Mouse (Mus musculus) limb, embryonic 11.5 days (tissue): ENCODE data around the gene Sept12. TPM values are rescaled to one million over a fixed set of nuclear protein-coding genes. Genes with fewer than 3 reads are reported as not detected.
A peak's percentile ranks its signal among the peaks of the same experiment; 100 is the strongest.

Source experiments
- ATAC-seq: fragments of 200-750 bp; cut with Nextera tagmentation; 2 replicates; pipeline ENCODE4 v1.8.0; 2017; ENCODE audit warnings: low read depth; ENCODE audit not compliant: insufficient number of reproducible peaks, low FRiP score, low TSS enrichment
- DNase-seq: peaks from one replicate; pipeline ENCODE4 v3.0.0-alpha.2; 2015; ENCODE audit warnings: low spot score
- H3K27ac ChIP-seq: fragments of 300-500 bp; sonication (generic); replicated peaks from 2 replicates; pipeline ENCODE4 v1.5.1; 2014; ENCODE audit warnings: low read depth, mild to moderate bottlenecking, low read length
- H3K27me3 ChIP-seq: fragments of 300-500 bp; sonication (generic); 2 replicates; pipeline ENCODE4 v1.6.1; 2014; ENCODE audit warnings: mild to moderate bottlenecking, low read length, mixed read lengths; ENCODE audit not compliant: control insufficient read depth, insufficient read depth
- H3K36me3 ChIP-seq: fragments of 300-500 bp; sonication (generic); 2 replicates; pipeline ENCODE4 v1.6.1; 2014; ENCODE audit warnings: mild to moderate bottlenecking, low read length, moderate library complexity, mixed read lengths; ENCODE audit not compliant: control insufficient read depth, insufficient read depth
- H3K4me1 ChIP-seq: fragments of 300-500 bp; sonication (generic); 2 replicates; pipeline ENCODE4 v1.6.1; 2014; ENCODE audit warnings: low read length, mixed read lengths; ENCODE audit not compliant: control insufficient read depth, insufficient read depth
- H3K4me2 ChIP-seq: fragments of 300-500 bp; sonication (generic); 2 replicates; pipeline ENCODE4 v1.6.1; 2014; ENCODE audit warnings: low read depth, mild to moderate bottlenecking, moderate library complexity; ENCODE audit not compliant: severe bottlenecking
- H3K4me3 ChIP-seq: fragments of 300-500 bp; sonication (generic); 2 replicates; pipeline ENCODE4 v1.5.1; 2014; ENCODE audit warnings: low read depth, low read length
- H3K9ac ChIP-seq: fragments of 300-500 bp; sonication (generic); 2 replicates; pipeline ENCODE4 v1.6.1; 2014; ENCODE audit warnings: mild to moderate bottlenecking, low read length
- H3K9me3 ChIP-seq: fragments of 300-500 bp; sonication (generic); 2 replicates; pipeline ENCODE4 v1.6.1; 2016; ENCODE audit warnings: low read length; ENCODE audit not compliant: control insufficient read depth
- WGBS: fragments of 180-500 bp; shearing (Covaris S2); extraction: QIAGEN DNeasy Blood & Tissue Kit; methylation state at CpG from one replicate; pipeline ENCODE4 v1.1.7; 2014; 5-methylcytosine and 5-hydroxymethylcytosine counted together
- polyA plus RNA-seq: library from polyadenylated mRNA; unstranded; fragments of >200 nt; fragmentation: Nextera tagmentation; extraction: Ambion mirVana; gene quantifications from 2 replicates; pipeline ENCODE4 v1.2.1, GENCODE M21; 2014

Gene Sept12
- polyA plus RNA-seq, 1 experiment from 2014 or later = not detected

GRCm38 (mm10) chr16:4947378-4947777 lies 50.3 kb downstream of the Sept12 start:
- Histone ChIP-seq H3K27me3 (no peaks in the 10 kb centered on the region), H3K4me3 (no peak overlapping the region), H3K9me3 (no peaks in the 10 kb centered on the region), H3K27ac (no peak overlapping the region), H3K36me3 (peaks cover 14% of the 10 kb centered on the region), H3K4me1 (no peaks in the 10 kb centered on the region), H3K4me2 (no peak overlapping the region), H3K9ac (no peak overlapping the region)
- no peak for DNase-seq
- ATAC-seq = no peak
- WGBS = 94% methylated on average over 4 of the region's 4 CpGs

- no peaks in the 10 kb centered on the region for H3K9me3 ChIP-seq
- H3K9ac ChIP-seq = no peak overlapping the region
- H3K27me3 ChIP-seq = no peaks in the 10 kb centered on the region
- H3K4me2 ChIP-seq = no peak overlapping the region
- DNase-seq = no peak
- no peak overlapping the region for H3K27ac ChIP-seq
- no peak overlapping the region for H3K4me3 ChIP-seq
- H3K36me3 ChIP-seq = peaks cover 23% of the 10 kb centered on the region
- no peak for ATAC-seq
- 89% methylated on average over 3 of the region's 3 CpGs for WGBS
- H3K4me1 ChIP-seq = no peaks in the 10 kb centered on the region
These were observed 51.5 kb downstream of the Sept12 start for GRCm38 (mm10) chr16:4946155-4946554.

- Histone ChIP-seq H3K9ac (no peak overlapping the region), H3K9me3 (no peaks in the 10 kb centered on the region), H3K36me3 (peaks cover 26% of the 10 kb centered on the region), H3K27ac (no peak overlapping the region), H3K4me1 (no peaks in the 10 kb centered on the region), H3K4me3 (no peak overlapping the region), H3K4me2 (no peak overlapping the region), H3K27me3 (no peaks in the 10 kb centered on the region)
- ATAC-seq = no peak
- WGBS = 81% methylated on average over 4 of the region's 4 CpGs
- no peak for DNase-seq
These were observed 52.2 kb downstream of the Sept12 start for GRCm38 (mm10) chr16:4945415-4945814.

GRCm38 (mm10) chr16:4943431-4943830 lies 54.2 kb downstream of the Sept12 start:
- H3K27me3 ChIP-seq = no peaks in the 10 kb centered on the region
- 94% methylated on average over 3 of the region's 3 CpGs for WGBS
- H3K4me3 ChIP-seq = no peak overlapping the region
- DNase-seq (no peak), ATAC-seq (no peak)
- 0 out of 2 replicates have a peak, but pooled peaks cover 5% of the 10 kb centered on the region for H3K4me1 ChIP-seq
- no peak overlapping the region for H3K9ac ChIP-seq
- H3K36me3 ChIP-seq = peaks cover 23% of the 10 kb centered on the region
- no peak overlapping the region for H3K27ac ChIP-seq
- H3K9me3 ChIP-seq = no peaks in the 10 kb centered on the region
- H3K4me2 ChIP-seq = no peak overlapping the region

- no peak overlapping the region for H3K4me2 ChIP-seq
- H3K27ac ChIP-seq = no peak overlapping the region
- no peak overlapping the region for H3K9ac ChIP-seq
- no peak for DNase-seq
- no peak overlapping the region for H3K4me3 ChIP-seq
- peaks cover 23% of the 10 kb centered on the region for H3K36me3 ChIP-seq
- no peaks in the 10 kb centered on the region for H3K27me3 ChIP-seq
- H3K9me3 ChIP-seq = no peaks in the 10 kb centered on the region
- ATAC-seq = no peak
- H3K4me1 ChIP-seq = 0 out of 2 replicates have a peak, but pooled peaks cover 5% of the 10 kb centered on the region
- 95% methylated on average over 8 of the region's 8 CpGs for WGBS
These were observed 54.8 kb downstream of the Sept12 start for GRCm38 (mm10) chr16:4942868-4943267.

- H3K9ac ChIP-seq = no peak overlapping the region
- no peaks in the 10 kb centered on the region for H3K27me3 ChIP-seq
- H3K27ac ChIP-seq = no peak overlapping the region
- ATAC-seq = no peak
- DNase-seq = no peak
- no peak overlapping the region for H3K4me3 ChIP-seq
- peaks cover 30% of the 10 kb centered on the region for H3K36me3 ChIP-seq
- 0 out of 2 replicates have a peak, but pooled peaks cover 5% of the 10 kb centered on the region for H3K4me1 ChIP-seq
- H3K4me2 ChIP-seq = no peak overlapping the region
- H3K9me3 ChIP-seq = no peaks in the 10 kb centered on the region
These were observed 56.6 kb downstream of the Sept12 start for GRCm38 (mm10) chr16:4941016-4941415.

GRCm38 (mm10) chr16:4940311-4940850 lies 57.3 kb downstream of the Sept12 start:
- WGBS = 90% methylated on average over 10 of the region's 10 CpGs
- Histone ChIP-seq H3K9ac (no peak overlapping the region), H3K36me3 (peaks cover 33% of the 10 kb centered on the region), H3K27ac (no peak overlapping the region), H3K9me3 (no peaks in the 10 kb centered on the region), H3K4me2 (no peak overlapping the region), H3K4me1 (0 out of 2 replicates have a peak, but pooled peaks cover 5% of the 10 kb centered on the region), H3K27me3 (no peaks in the 10 kb centered on the region), H3K4me3 (no peak overlapping the region)
- no peak for DNase-seq
- no peak for ATAC-seq

GRCm38 (mm10) chr16:4939412-4939811 lies 58.2 kb downstream of the Sept12 start:
- Histone ChIP-seq H3K4me3 (peak overlapping the region; percentile 92), H3K27ac (peak overlapping the region; percentile 75), H3K4me1 (0 out of 2 replicates have a peak, but pooled peaks cover 5% of the 10 kb centered on the region), H3K27me3 (no peaks in the 10 kb centered on the region), H3K9me3 (no peaks in the 10 kb centered on the region), H3K36me3 (peaks cover 32% of the 10 kb centered on the region), H3K4me2 (peak overlapping the region; percentile 93), H3K9ac (peak overlapping the region; percentile 88)
- ATAC-seq (peak; percentile 58), DNase-seq (peak; percentile 53)
- 2% methylated on average over 16 of the region's 16 CpGs for WGBS

GRCm38 (mm10) chr16:4938989-4939388 lies 58.7 kb downstream of the Sept12 start:
- Histone ChIP-seq H3K4me1 (0 out of 2 replicates have a peak, but pooled peaks cover 5% of the 10 kb centered on the region), H3K27me3 (no peaks in the 10 kb centered on the region), H3K4me2 (peak overlapping the region; percentile 93), H3K36me3 (peaks cover 36% of the 10 kb centered on the region), H3K9ac (peak overlapping the region; percentile 88), H3K27ac (peak overlapping the region; percentile 75), H3K9me3 (no peaks in the 10 kb centered on the region), H3K4me3 (peak overlapping the region; percentile 92)
- DNase-seq (peak; percentile 95), ATAC-seq (peak; percentile 96)
- WGBS = under 1% methylated on average over 28 of the region's 28 CpGs
